Mouse (Mus musculus) lung, embryonic 15.5 days (tissue): ENCODE measurements around the gene Tll1. TPM values are rescaled to one million over a fixed set of nuclear protein-coding genes. Genes with fewer than 3 reads are reported as not detected.

ENCODE experiments used
- ATAC-seq: fragments of 200-750 bp; cut with Nextera tagmentation; 2 replicates; pipeline ENCODE4 v1.8.0; 2017; ENCODE audit warnings: moderate number of reproducible peaks, borderline replicate concordance; ENCODE audit not compliant: low FRiP score, low TSS enrichment; ENCODE audit errors: extremely low read depth
- H3K27ac ChIP-seq: fragments of 300-500 bp; sonication (generic); 2 replicates; pipeline ENCODE4 v1.5.1; 2015; ENCODE audit warnings: moderate library complexity, mild to moderate bottlenecking, inconsistent platforms
- H3K27me3 ChIP-seq: fragments of 300-500 bp; sonication (generic); 2 replicates; pipeline ENCODE4 v1.6.1; 2015; ENCODE audit warnings: inconsistent platforms
- H3K36me3 ChIP-seq: fragments of 300-500 bp; sonication (generic); 2 replicates; pipeline ENCODE4 v1.6.1; 2015; ENCODE audit warnings: inconsistent platforms
- H3K4me1 ChIP-seq: fragments of 300-500 bp; sonication (generic); 2 replicates; pipeline ENCODE4 v1.6.1; 2015; ENCODE audit warnings: inconsistent platforms
- H3K4me2 ChIP-seq: fragments of 300-500 bp; sonication (generic); 2 replicates; pipeline ENCODE4 v1.6.1; 2015; ENCODE audit warnings: inconsistent platforms, mild to moderate bottlenecking, moderate library complexity
- H3K4me3 ChIP-seq: fragments of 300-500 bp; sonication (generic); 2 replicates; pipeline ENCODE4 v1.5.1; 2015; ENCODE audit warnings: mild to moderate bottlenecking, inconsistent platforms
- H3K9ac ChIP-seq: fragments of 300-500 bp; sonication (generic); 2 replicates; pipeline ENCODE4 v1.6.1; 2015; ENCODE audit warnings: inconsistent platforms
- H3K9me3 ChIP-seq: fragments of 300-500 bp; sonication (generic); 2 replicates; pipeline ENCODE4 v1.6.1; 2016; ENCODE audit warnings: inconsistent platforms
- WGBS: fragments of 180-500 bp; shearing (Covaris S2); methylation state at CpG from one replicate; pipeline ENCODE4 v1.1.7; 2015; 5-methylcytosine and 5-hydroxymethylcytosine counted together
- polyA plus RNA-seq: library from polyadenylated mRNA; unstranded; fragments of >200 nt; fragmentation: Nextera tagmentation; extraction: Ambion mirVana; gene quantifications from 2 replicates; pipeline ENCODE4 v1.2.1, GENCODE M21; 2015

Gene Tll1
- 1.1 and 1.5 TPM in 2 replicates for polyA plus RNA-seq

DNA sequence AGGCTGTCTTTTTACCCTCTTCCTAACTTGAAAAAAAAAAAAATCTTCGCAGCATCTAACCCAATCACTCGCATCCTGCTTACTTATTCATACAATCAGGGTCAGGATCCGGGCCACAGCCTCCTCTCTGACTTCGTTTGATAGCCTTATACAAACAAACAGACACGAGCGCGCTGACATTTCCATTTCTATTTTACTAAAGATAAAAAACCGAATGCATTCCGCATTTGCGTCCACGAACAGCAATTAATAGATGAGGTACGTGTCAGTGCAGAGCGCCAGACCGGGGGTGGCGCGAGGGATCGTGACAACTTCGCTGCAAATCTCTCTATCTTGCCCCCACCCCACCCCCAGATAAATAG, at the start of gene Tll1:
Tll1 (minus strand) TSS at position 248 of the 362 bp plus-strand sequence.
- no peak; the same call in 1 of the 2 replicates for ATAC-seq
- H3K9me3 ChIP-seq = no peaks in the 10 kb centered on the region
- peak within 1 kb of the TSS; percentile 99 for H3K4me2 ChIP-seq
- 0 out of 2 replicates have a peak within 1 kb of the TSS, but pooled peaks have one; percentile 6 for H3K27ac ChIP-seq
- H3K9ac ChIP-seq = peak within 1 kb of the TSS; percentile 39
- H3K4me1 ChIP-seq = peaks cover 19% of the 10 kb centered on the region
- H3K27me3 ChIP-seq = peaks cover 19% of the 10 kb centered on the region; the same call in 1 of the 2 replicates
- no peaks in the 10 kb centered on the region for H3K36me3 ChIP-seq
- WGBS = under 1% methylated on average over 18 of the region's 18 CpGs
- H3K4me3 ChIP-seq = peak within 1 kb of the TSS; percentile 55

DNA sequence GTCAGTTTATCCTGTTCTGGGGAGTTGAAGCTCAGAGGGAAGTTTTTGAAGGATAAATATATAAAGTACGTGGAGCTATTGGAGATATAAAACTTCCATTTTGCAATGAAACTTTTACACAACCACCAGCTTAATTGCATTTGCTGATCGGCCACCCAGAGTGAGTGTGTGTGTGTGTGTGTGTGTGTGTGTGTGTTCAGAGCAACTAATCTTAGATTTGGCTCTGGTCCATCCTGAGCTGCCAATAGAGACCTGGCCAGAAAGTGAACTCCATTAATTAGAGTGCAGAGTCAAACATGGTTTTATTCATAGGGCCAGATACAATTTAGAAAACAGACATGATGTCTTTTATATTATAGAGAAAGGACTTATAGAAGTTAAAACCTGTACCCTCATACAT, 32.6 kb upstream of the Tll1 start:
- Histone ChIP-seq H3K4me3 (no peak overlapping the region), H3K4me2 (no peak overlapping the region), H3K36me3 (no peaks in the 10 kb centered on the region), H3K4me1 (no peaks in the 10 kb centered on the region), H3K9ac (no peak overlapping the region), H3K9me3 (no peaks in the 10 kb centered on the region), H3K27ac (no peak overlapping the region), H3K27me3 (no peaks in the 10 kb centered on the region)
- no peak for ATAC-seq
- WGBS = 48% methylated on average over 2 of the region's 2 CpGs

DNA sequence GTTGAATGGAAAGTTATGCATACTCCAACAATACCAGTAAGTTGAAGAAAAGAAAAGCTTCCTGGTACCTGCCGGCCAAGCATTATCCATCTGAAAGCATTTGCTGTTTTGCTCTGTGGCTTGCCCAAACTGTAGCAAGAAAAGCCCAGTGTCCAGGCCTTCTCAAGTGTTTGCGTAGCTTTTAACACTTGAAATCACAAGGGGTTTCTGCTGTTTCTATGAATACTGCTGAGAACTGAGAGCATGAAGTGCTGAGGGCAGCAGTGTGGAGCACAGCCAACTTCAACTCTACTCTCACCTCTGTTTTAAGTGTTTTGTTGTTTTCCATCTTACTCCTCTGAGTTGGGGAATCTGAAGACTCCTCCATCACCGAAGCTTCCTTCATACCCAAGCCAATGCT, 15.5 kb upstream of the Tll1 start:
- peak; percentile 69; the same call in 1 of the 2 replicates for ATAC-seq
- Histone ChIP-seq H3K27me3 (no peaks in the 10 kb centered on the region), H3K9me3 (no peaks in the 10 kb centered on the region), H3K4me1 (no peaks in the 10 kb centered on the region), H3K4me3 (no peak overlapping the region), H3K9ac (no peak overlapping the region), H3K36me3 (no peaks in the 10 kb centered on the region), H3K4me2 (no peak overlapping the region), H3K27ac (no peak overlapping the region)
- 62% methylated on average over 3 of the region's 3 CpGs for WGBS

DNA sequence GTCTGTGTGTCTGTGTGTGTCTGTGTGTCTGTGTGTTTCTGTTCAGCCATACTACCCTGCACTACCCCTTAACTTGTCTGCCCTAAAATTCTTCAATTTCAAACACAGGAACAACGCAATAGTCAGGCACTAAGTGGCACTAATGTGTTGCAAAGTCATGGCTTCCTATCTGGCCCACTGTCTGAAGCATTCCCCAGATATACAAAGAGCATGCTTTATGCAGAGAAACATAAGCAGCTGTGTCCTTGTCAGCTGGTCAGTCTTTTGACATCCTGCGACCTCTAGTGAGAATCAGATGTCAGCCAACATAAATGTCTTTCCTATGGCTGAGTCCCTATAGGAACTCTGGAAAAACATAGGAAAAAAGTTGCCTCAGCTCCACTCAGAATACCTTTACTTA, 11.6 kb upstream of the Tll1 start:
- no peak overlapping the region for H3K27ac ChIP-seq
- H3K9ac ChIP-seq = no peak overlapping the region
- WGBS = 44% methylated on average over 2 of the region's 2 CpGs
- no peaks in the 10 kb centered on the region for H3K9me3 ChIP-seq
- no peak; the same call in 1 of the 2 replicates for ATAC-seq
- H3K4me3 ChIP-seq = no peak overlapping the region
- no peak overlapping the region for H3K4me2 ChIP-seq
- H3K27me3 ChIP-seq = no peaks in the 10 kb centered on the region
- no peaks in the 10 kb centered on the region for H3K4me1 ChIP-seq
- no peaks in the 10 kb centered on the region for H3K36me3 ChIP-seq

GRCm38 (mm10) chr8:64216252-64216651, 10.2 kb upstream of the Tll1 start:
- H3K9ac ChIP-seq = no peak overlapping the region
- no peaks in the 10 kb centered on the region for H3K4me1 ChIP-seq
- no peak for ATAC-seq

DNA sequence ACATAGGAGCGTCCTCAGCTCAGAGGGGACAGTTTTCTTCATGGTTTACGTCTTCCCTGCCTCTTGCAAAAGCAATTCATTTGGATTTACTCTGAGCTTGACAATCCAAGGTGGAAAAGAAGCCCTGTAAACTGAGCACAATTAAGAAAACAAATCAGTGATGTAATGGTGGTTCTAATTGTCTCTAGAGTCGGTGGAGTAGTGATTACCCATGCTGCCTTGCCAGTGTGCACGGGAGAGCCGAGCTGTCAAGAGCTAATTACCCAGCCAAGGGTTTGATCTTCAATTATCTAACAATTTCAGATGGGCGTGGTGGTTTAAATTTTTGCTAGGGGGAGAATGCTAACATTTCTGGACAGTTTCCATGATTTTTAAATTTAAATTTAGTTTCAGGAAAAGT, 9.3 kb upstream of the Tll1 start:
- no peak for ATAC-seq
- Histone ChIP-seq H3K9me3 (no peaks in the 10 kb centered on the region), H3K27me3 (no peaks in the 10 kb centered on the region), H3K4me2 (no peak overlapping the region), H3K9ac (no peak overlapping the region), H3K4me1 (no peaks in the 10 kb centered on the region), H3K36me3 (no peaks in the 10 kb centered on the region), H3K4me3 (no peak overlapping the region), H3K27ac (no peak overlapping the region)
- 40% methylated on average over 6 of the region's 6 CpGs for WGBS

More at GRCm38 (mm10) chr8:64216252-64216651, 10.2 kb upstream of the Tll1 start:
- Histone ChIP-seq H3K27me3 (no peaks in the 10 kb centered on the region), H3K27ac (no peak overlapping the region), H3K9me3 (no peaks in the 10 kb centered on the region), H3K4me2 (no peak overlapping the region), H3K4me3 (no peak overlapping the region), H3K36me3 (no peaks in the 10 kb centered on the region)
- WGBS = 82% methylated on average over 1 of the region's 1 CpGs

GRCm38 (mm10) chr8:64214906-64215305, 8.8 kb upstream of the Tll1 start:
- ATAC-seq = no peak

GRCm38 (mm10) chr8:64206411-64206861, 365 bp upstream of the Tll1 start:
- H3K4me1 ChIP-seq = peaks cover 19% of the 10 kb centered on the region
- peak overlapping the region; percentile 55 for H3K4me3 ChIP-seq
- no peaks in the 10 kb centered on the region for H3K36me3 ChIP-seq
- peak overlapping the region; percentile 99 for H3K4me2 ChIP-seq
- under 1% methylated on average over 12 of the region's 12 CpGs for WGBS
- peak; percentile 57; the same call in 1 of the 2 replicates for ATAC-seq
- H3K9ac ChIP-seq = peak overlapping the region; percentile 39
- no peak overlapping the region for H3K27ac ChIP-seq
- H3K27me3 ChIP-seq = peaks cover 19% of the 10 kb centered on the region; the same call in 1 of the 2 replicates
- no peaks in the 10 kb centered on the region for H3K9me3 ChIP-seq

More at GRCm38 (mm10) chr8:64214906-64215305, 8.8 kb upstream of the Tll1 start:
- Histone ChIP-seq H3K36me3 (no peaks in the 10 kb centered on the region), H3K4me3 (no peak overlapping the region), H3K27ac (no peak overlapping the region), H3K27me3 (no peaks in the 10 kb centered on the region), H3K4me1 (no peaks in the 10 kb centered on the region), H3K4me2 (no peak overlapping the region), H3K9ac (no peak overlapping the region), H3K9me3 (no peaks in the 10 kb centered on the region)
- WGBS = 10% methylated on average over 1 of the region's 1 CpGs

- ATAC-seq = peak; percentile 52
- peak overlapping the region; percentile 55 for H3K4me3 ChIP-seq
- WGBS = under 1% methylated on average over 60 of the region's 61 CpGs
- H3K27ac ChIP-seq = 0 out of 2 replicates have a peak overlapping the region, but pooled peaks have one; percentile 6
- H3K9ac ChIP-seq = peak overlapping the region; percentile 39
- H3K4me1 ChIP-seq = peaks cover 19% of the 10 kb centered on the region
- H3K27me3 ChIP-seq = peaks cover 19% of the 10 kb centered on the region; the same call in 1 of the 2 replicates
- H3K9me3 ChIP-seq = no peaks in the 10 kb centered on the region
- H3K36me3 ChIP-seq = no peaks in the 10 kb centered on the region
- H3K4me2 ChIP-seq = peak overlapping the region; percentile 99
Observed at GRCm38 (mm10) chr8:64205321-64206023, 599 bp downstream of the Tll1 start.

DNA sequence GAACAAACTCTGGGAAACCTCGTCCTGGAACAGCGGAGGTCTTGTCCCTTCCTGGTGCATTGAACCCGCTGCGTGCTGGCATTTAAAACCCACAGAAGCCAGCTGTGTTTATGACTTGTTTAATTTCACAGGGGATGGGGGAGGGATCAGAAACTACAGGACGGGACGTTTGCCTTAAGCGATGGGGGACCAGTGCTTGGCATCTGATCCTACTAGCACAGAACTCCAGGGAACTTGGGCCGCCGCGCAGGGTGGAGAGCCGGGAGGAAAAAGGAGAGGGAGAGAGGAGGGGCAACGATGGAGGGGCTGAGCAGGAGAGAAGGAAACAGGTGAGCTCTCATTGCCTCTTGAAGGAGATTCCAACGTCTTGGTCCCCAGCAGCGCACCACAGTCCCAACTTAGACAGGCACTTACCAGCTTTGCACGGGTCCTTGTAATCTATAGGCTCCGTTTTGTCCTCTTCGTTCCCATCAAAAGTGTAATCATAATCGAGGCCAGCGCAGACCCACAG, 1.2 kb downstream of the Tll1 start:
- peak overlapping the region; percentile 55 for H3K4me3 ChIP-seq
- peaks cover 19% of the 10 kb centered on the region; the same call in 1 of the 2 replicates for H3K27me3 ChIP-seq
- under 1% methylated on average over 19 of the region's 19 CpGs for WGBS
- H3K9me3 ChIP-seq = no peaks in the 10 kb centered on the region
- peak overlapping the region; percentile 39 for H3K9ac ChIP-seq
- peak overlapping the region; percentile 99 for H3K4me2 ChIP-seq
- no peaks in the 10 kb centered on the region for H3K36me3 ChIP-seq
- peak; percentile 41; the same call in 1 of the 2 replicates for ATAC-seq
- H3K27ac ChIP-seq = no peak overlapping the region
- peaks cover 19% of the 10 kb centered on the region for H3K4me1 ChIP-seq

DNA sequence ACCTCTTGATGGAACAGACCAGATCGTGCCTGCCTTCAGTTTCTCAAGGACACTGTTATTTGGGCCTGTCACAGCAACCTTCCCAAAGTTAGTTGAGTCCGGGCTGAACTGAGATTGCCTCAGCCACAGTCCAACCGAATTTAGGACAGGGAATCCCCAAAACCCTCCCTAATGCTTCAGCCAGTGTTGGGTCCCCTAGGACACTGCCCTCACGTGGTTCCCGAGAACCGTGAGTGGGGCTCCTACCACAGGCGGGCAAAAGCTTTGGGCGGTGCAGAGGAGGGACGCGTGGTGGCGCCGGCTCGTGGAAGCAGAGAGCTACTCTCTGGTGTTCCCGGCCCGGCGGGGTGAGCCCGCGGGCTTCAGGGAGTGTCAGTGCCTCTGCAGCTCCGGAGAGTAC, 1.9 kb downstream of the Tll1 start:
- peak; percentile 72; the same call in 1 of the 2 replicates for ATAC-seq
- no peak overlapping the region for H3K27ac ChIP-seq
- H3K27me3 ChIP-seq = peaks cover 19% of the 10 kb centered on the region; the same call in 1 of the 2 replicates
- H3K36me3 ChIP-seq = no peaks in the 10 kb centered on the region
- 1% methylated on average over 19 of the region's 19 CpGs for WGBS
- no peaks in the 10 kb centered on the region for H3K9me3 ChIP-seq
- peak overlapping the region; percentile 55 for H3K4me3 ChIP-seq
- peak overlapping the region; percentile 99 for H3K4me2 ChIP-seq
- H3K4me1 ChIP-seq = peaks cover 19% of the 10 kb centered on the region
- H3K9ac ChIP-seq = no peak overlapping the region

GRCm38 (mm10) chr8:64198326-64198725, 7.7 kb downstream of the Tll1 start:
- no peaks in the 10 kb centered on the region for H3K27me3 ChIP-seq
- ATAC-seq = no peak
- no peaks in the 10 kb centered on the region for H3K4me1 ChIP-seq
- no peaks in the 10 kb centered on the region for H3K9me3 ChIP-seq
- H3K4me2 ChIP-seq = no peak overlapping the region
- H3K4me3 ChIP-seq = no peak overlapping the region
- no peak overlapping the region for H3K9ac ChIP-seq
- no peaks in the 10 kb centered on the region for H3K36me3 ChIP-seq
- no peak overlapping the region for H3K27ac ChIP-seq
- 68% methylated on average over 2 of the region's 2 CpGs for WGBS
